Mouse (Mus musculus): ENCODE measurements around the gene Cabs1.

Cabs1 gene

GRCm38 (mm10) chr5:87979139-87979538 is at the start of gene Cabs1:
TSS of gene Cabs1 (plus strand) at chr5:87979439.
- no peak for DNase-seq (ENCODE audit: low spot score)

- no peak for DNase-seq (ENCODE audit: low spot score)
Observed at GRCm38 (mm10) chr5:87931603-87932002, 47.6 kb upstream of the Cabs1 start.

- no peak for DNase-seq (ENCODE audit: low spot score)
Observed at GRCm38 (mm10) chr5:87940752-87941151, 38.5 kb upstream of the Cabs1 start.

- no peak for DNase-seq (ENCODE audit: low spot score)
Observed at GRCm38 (mm10) chr5:87942515-87942914, 36.7 kb upstream of the Cabs1 start.

- DNase-seq (ENCODE audit: low spot score): no peak
Observed at GRCm38 (mm10) chr5:87951836-87952235, 27.4 kb upstream of the Cabs1 start.

- no peak for DNase-seq (ENCODE audit: low spot score)
Observed at GRCm38 (mm10) chr5:87969201-87969600, 10.0 kb upstream of the Cabs1 start, which contains the start of the genes 2310003L06Rik and Gm28434. TSS of gene 2310003L06Rik (plus strand) at chr5:87969459. TSS of gene Gm28434 (plus strand) at chr5:87969517.

- DNase-seq (ENCODE audit: low spot score): no peak
Observed at GRCm38 (mm10) chr5:87982468-87983214, 3.4 kb downstream of the Cabs1 start.

GRCm38 (mm10) chr5:88002249-88002648 is 23.0 kb downstream of the Cabs1 start, which contains the start of gene Smr3a:
TSS of gene Smr3a (plus strand) at chr5:88002549.
- no peak for DNase-seq (ENCODE audit: low spot score)

- no peak for DNase-seq (ENCODE audit: low spot score)
Observed at GRCm38 (mm10) chr5:88005241-88005640, 26.0 kb downstream of the Cabs1 start.
